Mouse (Mus musculus) testis, adult 2 months (tissue): ENCODE measurements around the gene Kcna7. TPM values are rescaled to one million over a fixed set of nuclear protein-coding genes. Genes with fewer than 3 reads are reported as not detected.

Experiments
- H3K27ac ChIP-seq: fragments of 200-500 bp; 2 replicates; pipeline ENCODE4 v1.5.1; 2012; ENCODE audit warnings: low read depth, low read length; ENCODE audit not compliant: control insufficient read depth, insufficient read depth
- H3K27me3 ChIP-seq: fragments of 200-500 bp; 2 replicates; pipeline ENCODE4 v1.6.1; 2012; ENCODE audit warnings: mild to moderate bottlenecking, low read length, moderate library complexity; ENCODE audit not compliant: control insufficient read depth, insufficient read depth
- H3K36me3 ChIP-seq: fragments of 200-500 bp; 2 replicates; pipeline ENCODE4 v1.6.1; 2012; ENCODE audit warnings: mild to moderate bottlenecking, low read length; ENCODE audit not compliant: control insufficient read depth, insufficient read depth
- H3K4me1 ChIP-seq: fragments of 200-500 bp; 2 replicates; pipeline ENCODE4 v1.6.1; 2012; ENCODE audit warnings: low read length; ENCODE audit not compliant: control insufficient read depth, insufficient read depth
- H3K4me3 ChIP-seq: fragments of 200-500 bp; 2 replicates; pipeline ENCODE4 v1.5.1; 2012; ENCODE audit warnings: low read depth, mild to moderate bottlenecking, low read length, moderate library complexity, mixed read lengths; ENCODE audit not compliant: control insufficient read depth
- CTCF ChIP-seq: fragments of 200-500 bp; IDR thresholded peaks from 2 replicates; pipeline ENCODE4 v1.5.1; 2012; ENCODE audit warnings: low read depth, mild to moderate bottlenecking, inconsistent platforms, low read length, moderate library complexity; ENCODE audit not compliant: control insufficient read depth, insufficient read depth, insufficient replicate concordance
- POLR2A ChIP-seq: fragments of 200-500 bp; IDR thresholded peaks from 2 replicates; pipeline ENCODE4 v1.6.1; 2012; ENCODE audit warnings: low read depth, mild to moderate bottlenecking, inconsistent platforms, low read length, moderate library complexity; ENCODE audit not compliant: control insufficient read depth
- polyA plus RNA-seq: library from polyadenylated mRNA; depleted of rRNA; stranded (reverse); fragments of >200 nt; gene quantifications from 2 replicates; pipeline ENCODE4 v1.2.3, GENCODE M21; 2012; rRNA removed

The Kcna7 gene
- polyA plus RNA-seq, 1 experiment: 1.1 TPM

DNA sequence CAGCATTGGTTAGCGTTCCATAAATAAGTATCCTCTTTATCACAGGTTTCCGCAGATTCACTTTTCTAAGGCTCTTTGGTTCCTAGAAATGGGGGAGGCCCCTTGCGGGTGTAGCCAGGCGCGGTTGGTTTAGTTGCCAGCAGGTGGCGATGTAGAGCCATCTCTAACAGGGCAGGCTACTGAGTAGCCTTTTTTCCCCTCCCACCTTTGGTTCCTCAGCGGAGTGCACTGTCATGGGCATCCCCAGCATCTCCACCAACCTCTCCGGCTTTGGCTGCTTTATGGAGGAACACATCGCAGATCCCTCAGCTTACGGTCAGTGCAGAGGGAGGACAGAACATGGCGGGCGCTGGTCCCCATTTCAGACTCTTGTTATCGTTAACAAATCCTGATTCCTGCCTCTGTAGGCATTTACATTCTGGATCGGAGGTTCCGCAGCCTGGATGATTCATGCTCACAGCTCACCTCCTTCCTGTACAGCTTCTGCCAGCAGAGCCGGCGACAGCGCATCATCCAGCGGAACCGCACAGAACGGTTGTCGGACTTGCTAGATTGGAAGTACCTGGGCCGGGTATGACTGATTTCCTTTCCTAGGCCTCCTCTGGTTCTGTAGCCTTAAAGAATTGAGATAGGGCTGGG, 46.0 kb downstream of the Kcna7 start:
- peak overlapping the region; percentile 54 for H3K4me3 ChIP-seq
- H3K27me3 ChIP-seq: no peaks in the 10 kb centered on the region
- peaks cover 5% of the 10 kb centered on the region for H3K4me1 ChIP-seq
- H3K36me3 ChIP-seq: no peaks in the 10 kb centered on the region
- TF ChIP-seq CTCF (peak; percentile 84; the same call in 1 of the 2 replicates), POLR2A (no peak)
- no peak overlapping the region for H3K27ac ChIP-seq

DNA sequence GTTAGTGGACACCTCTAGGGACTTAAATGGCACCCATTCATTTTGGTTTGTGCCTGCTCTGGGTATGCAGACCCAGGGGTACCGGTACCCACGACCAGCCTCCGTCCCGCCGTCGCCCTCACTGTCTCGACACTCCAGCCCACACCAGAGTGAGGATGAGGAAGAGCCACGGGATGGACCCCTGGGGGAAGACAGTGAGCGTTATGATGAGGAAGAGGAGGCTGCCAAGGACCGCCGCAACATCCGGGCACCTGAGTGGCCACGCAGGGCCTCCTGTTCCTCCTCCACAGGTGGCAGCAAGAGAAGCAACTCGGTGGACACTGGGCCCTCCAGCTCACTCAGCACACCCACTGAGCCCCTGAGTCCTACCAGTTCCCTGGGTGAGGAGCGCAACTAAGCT, 49.5 kb downstream of the Kcna7 start:
- Histone ChIP-seq H3K27ac (no peak overlapping the region), H3K27me3 (no peaks in the 10 kb centered on the region), H3K4me1 (peaks cover 16% of the 10 kb centered on the region), H3K4me3 (no peak overlapping the region), H3K36me3 (no peaks in the 10 kb centered on the region)
- TF ChIP-seq POLR2A (no peak), CTCF (no peak)

DNA sequence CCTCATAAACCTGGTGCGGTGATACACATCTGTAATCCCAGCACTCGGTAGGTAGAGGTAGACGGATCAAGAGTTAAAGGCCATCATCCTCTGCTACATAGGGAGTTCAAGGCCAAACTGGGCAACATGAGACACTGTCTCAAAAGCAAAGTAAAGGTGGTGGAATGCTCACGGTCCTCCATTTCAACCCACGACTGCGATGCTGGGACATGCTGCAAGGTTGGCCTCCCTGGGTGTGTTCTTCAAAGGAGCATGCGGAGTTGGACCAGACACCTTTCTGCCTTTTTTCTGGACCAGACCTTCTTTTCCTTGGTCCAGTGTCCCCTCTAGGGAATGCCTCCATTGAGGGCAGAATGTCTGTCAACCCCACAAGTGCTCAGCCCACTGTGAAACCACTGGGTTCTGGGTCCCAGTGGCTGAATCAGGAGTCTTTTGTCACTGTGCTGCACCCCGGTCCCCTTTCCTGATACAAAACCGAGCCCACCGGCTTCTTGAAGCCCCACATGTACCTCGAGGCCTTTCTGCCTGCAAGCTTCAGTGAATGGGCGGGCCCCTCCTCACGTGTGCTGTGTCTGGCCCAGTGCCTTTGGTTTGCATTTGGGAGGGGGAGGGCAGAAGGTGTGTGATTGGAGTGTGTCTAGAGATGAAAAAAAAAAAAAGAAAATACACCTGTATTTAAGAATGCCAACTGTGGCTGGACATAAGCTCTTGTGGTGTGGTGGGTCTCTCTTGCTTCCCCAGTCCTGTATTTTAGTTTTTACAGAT, 50.7 kb downstream of the Kcna7 start:
- Histone ChIP-seq H3K27me3 (no peaks in the 10 kb centered on the region), H3K4me3 (no peak overlapping the region), H3K27ac (no peak overlapping the region), H3K36me3 (no peaks in the 10 kb centered on the region), H3K4me1 (peaks cover 26% of the 10 kb centered on the region)
- no peak for TF ChIP-seq POLR2A
- TF ChIP-seq CTCF: no peak

DNA sequence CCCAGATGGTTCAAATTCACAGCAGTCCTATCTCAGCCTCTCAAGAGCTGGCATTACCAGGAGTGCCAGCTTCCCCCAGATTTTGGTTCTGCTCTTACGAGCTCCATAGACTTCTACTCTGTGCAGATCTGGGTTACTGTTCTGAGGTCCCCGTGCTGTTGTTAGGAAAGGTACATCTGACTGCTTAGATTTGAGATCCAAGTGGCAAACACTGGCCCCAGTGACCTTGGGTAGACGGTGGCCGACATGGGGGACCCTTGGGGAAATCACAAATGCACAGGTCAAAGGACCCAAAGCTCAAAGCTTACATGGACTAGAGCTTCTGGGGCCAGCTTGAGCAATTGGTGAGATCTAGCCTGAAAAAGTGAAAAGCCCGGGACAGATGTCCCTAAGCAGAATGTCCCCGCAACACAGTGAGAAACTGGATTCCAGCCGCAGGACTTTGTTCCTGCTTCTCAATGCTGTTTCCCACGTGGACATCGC, 51.3 kb downstream of the Kcna7 start:
- TF ChIP-seq POLR2A (no peak), CTCF (no peak)
- H3K36me3 ChIP-seq: no peaks in the 10 kb centered on the region
- no peak overlapping the region for H3K4me3 ChIP-seq
- no peak overlapping the region for H3K27ac ChIP-seq
- no peaks in the 10 kb centered on the region for H3K27me3 ChIP-seq
- peaks cover 22% of the 10 kb centered on the region for H3K4me1 ChIP-seq

DNA sequence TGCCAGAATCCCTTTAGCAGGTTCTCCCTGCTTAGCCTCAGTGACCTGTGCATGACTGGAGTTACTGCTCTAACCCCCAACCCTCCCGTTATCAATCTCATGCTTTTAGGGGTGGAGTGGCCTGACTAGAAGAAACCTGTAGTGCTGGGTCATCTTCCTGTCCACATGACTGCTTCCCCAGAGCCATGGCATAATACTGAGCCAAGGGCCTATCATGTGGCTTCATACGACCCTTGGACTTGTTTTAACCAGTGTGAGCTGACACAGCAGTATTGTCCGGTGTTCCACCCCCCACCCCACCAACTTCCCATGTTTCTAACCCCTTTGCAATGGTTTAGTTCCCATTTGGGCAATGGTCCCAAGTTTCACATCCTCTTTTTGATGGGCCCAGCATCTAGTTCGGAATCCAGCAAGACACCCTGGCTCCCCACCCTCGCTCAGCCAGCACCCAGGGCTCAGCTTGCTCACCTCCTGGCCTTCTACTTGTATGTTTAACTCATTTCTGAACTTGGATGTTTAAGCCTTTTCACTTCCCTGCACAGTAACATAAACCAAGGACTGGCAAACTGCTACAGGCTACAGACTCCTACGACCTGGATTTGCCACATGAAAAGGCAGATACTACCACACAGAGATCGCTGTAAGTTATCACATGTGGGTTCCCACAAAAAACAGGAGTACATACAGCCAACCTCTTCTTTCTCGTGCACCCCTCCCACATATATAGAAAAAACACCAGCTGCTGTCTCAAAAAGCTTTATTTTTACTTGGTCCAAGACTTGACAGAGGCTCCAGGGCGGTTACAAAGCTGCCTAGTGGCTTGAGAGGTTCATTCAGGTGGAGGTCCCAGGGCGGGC, 52.0 kb downstream of the Kcna7 start:
- H3K36me3 ChIP-seq: no peaks in the 10 kb centered on the region
- peaks cover 21% of the 10 kb centered on the region for H3K4me1 ChIP-seq
- TF ChIP-seq POLR2A (no peak), CTCF (no peak)
- no peak overlapping the region for H3K27ac ChIP-seq
- H3K27me3 ChIP-seq: no peaks in the 10 kb centered on the region
- no peak overlapping the region for H3K4me3 ChIP-seq

DNA sequence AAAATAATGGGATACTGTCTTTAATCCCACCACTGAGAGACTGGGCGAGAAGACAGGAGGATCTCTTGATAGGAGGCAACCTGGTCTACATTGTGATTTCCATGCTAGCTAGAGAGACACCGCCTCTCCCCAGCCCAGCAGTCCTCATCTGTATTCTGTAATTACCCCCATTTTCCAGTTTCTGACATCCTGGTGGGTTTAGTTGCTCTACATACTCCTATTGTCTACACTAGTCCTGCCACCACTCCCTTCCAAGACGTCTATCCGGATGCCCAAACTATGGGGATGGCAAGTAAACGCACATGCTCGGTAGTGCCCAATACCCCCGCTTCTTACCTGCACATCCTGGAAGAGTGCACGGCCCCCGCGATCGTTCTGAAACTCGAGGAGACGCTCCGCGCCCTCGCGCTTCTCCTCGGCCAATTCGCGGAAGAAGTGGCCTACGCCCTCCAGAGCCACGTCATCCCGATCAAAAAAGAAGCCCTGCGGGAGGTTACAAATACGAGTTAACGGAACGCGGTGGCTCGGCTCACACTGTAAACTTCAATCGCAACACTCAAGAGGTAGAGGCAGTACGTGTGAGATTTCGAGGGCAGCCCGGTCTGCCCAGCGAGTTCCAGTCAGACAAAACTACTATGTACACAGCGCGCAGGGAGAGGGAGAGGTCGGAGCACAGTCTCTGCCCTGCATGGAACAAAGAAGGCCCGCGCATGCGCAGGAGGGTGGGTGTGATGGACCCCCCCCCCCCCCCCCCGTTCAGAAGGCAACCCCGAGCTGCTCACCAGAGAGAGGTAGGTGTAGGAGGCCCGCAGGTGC, 53.5 kb downstream of the Kcna7 start:
- TF ChIP-seq POLR2A (no peak), CTCF (no peak)
- peaks cover 21% of the 10 kb centered on the region for H3K4me1 ChIP-seq
- no peaks in the 10 kb centered on the region for H3K27me3 ChIP-seq
- no peaks in the 10 kb centered on the region for H3K36me3 ChIP-seq
- peak overlapping the region; percentile 91 for H3K4me3 ChIP-seq
- H3K27ac ChIP-seq: peak overlapping the region; percentile 61

Other genes with a start within 250 kb of the Kcna7 start
- gene Slc17a7, start 241.7 kb upstream of the Kcna7 start, polyA plus RNA-seq: 33.5 and 34.1 TPM in 2 replicates
- 3.9 and 5.4 TPM in 2 replicates for gene Gfy, start 226.1 kb upstream of the Kcna7 start, polyA plus RNA-seq
- gene Pth2, start 224.7 kb upstream of the Kcna7 start, polyA plus RNA-seq: 21.9 and 28.2 TPM in 2 replicates
- 78.3 and 81.9 TPM in 2 replicates for gene Ccdc155, start 200.8 kb upstream of the Kcna7 start, polyA plus RNA-seq
- gene Dkkl1, start 193.5 kb upstream of the Kcna7 start, polyA plus RNA-seq: 1,273 and 1,348 TPM in 2 replicates
- 43.1 and 60.2 TPM in 2 replicates for gene Tead2, start 189.9 kb upstream of the Kcna7 start, polyA plus RNA-seq
- 78.0 and 87.4 TPM in 2 replicates for gene Cd37, start 166.5 kb upstream of the Kcna7 start, polyA plus RNA-seq
- gene Slc6a16, start 164.6 kb upstream of the Kcna7 start, polyA plus RNA-seq: 76.9 and 81.4 TPM in 2 replicates
- gene Slc6a21, start 128.1 kb upstream of the Kcna7 start, polyA plus RNA-seq: 785 and 851 TPM in 2 replicates
- 52.2 and 54.8 TPM in 2 replicates for gene Trpm4, start 71.9 kb upstream of the Kcna7 start, polyA plus RNA-seq
- gene Hrc, start 70.4 kb upstream of the Kcna7 start, polyA plus RNA-seq: 0.10 and 0.22 TPM in 2 replicates
- gene Ppfia3, start 38.6 kb upstream of the Kcna7 start, polyA plus RNA-seq: 1.1 and 1.2 TPM in 2 replicates
- gene Lin7b, start 35.1 kb upstream of the Kcna7 start, polyA plus RNA-seq: 5.7 and 7.3 TPM in 2 replicates
- 180 and 202 TPM in 2 replicates for gene Snrnp70, start 9.9 kb upstream of the Kcna7 start, polyA plus RNA-seq
- gene Ntf5, start 8.0 kb downstream of the Kcna7 start, polyA plus RNA-seq: 0.19 and 0.25 TPM in 2 replicates
- 32.8 and 38.1 TPM in 2 replicates for gene Lhb, start 15.2 kb downstream of the Kcna7 start, polyA plus RNA-seq
- gene Gys1, start 29.2 kb downstream of the Kcna7 start, polyA plus RNA-seq: 1.7 and 2.3 TPM in 2 replicates
- 173 and 197 TPM in 2 replicates for gene Ruvbl2, start 32.4 kb downstream of the Kcna7 start, polyA plus RNA-seq
- gene Ftl1, start 54.2 kb downstream of the Kcna7 start, polyA plus RNA-seq: 152 and 188 TPM in 2 replicates
- 24.9 and 26.3 TPM in 2 replicates for gene Bax, start 61.2 kb downstream of the Kcna7 start, polyA plus RNA-seq
- 879 and 1,010 TPM in 2 replicates for gene Tulp2, start 76.2 kb downstream of the Kcna7 start, polyA plus RNA-seq
- 0.81 TPM in 1 of 2 replicates, not detected in the other for gene Gm45808, start 81.2 kb downstream of the Kcna7 start, polyA plus RNA-seq
- gene Dhdh, start 83.2 kb downstream of the Kcna7 start, polyA plus RNA-seq: 3.0 and 3.4 TPM in 2 replicates
- gene Nucb1, start 104.8 kb downstream of the Kcna7 start, polyA plus RNA-seq: 76.4 and 93.9 TPM in 2 replicates
- gene Ppp1r15a, start 120.6 kb downstream of the Kcna7 start, polyA plus RNA-seq: 5.9 and 8.5 TPM in 2 replicates
- 12.6 and 12.9 TPM in 2 replicates for gene Plekha4, start 120.7 kb downstream of the Kcna7 start, polyA plus RNA-seq
- 0.37 and 0.45 TPM in 2 replicates for gene Hsd17b14, start 149.2 kb downstream of the Kcna7 start, polyA plus RNA-seq
- gene Bcat2, start 164.5 kb downstream of the Kcna7 start, polyA plus RNA-seq: 39.9 and 44.3 TPM in 2 replicates
- gene Fgf21, start 209.8 kb downstream of the Kcna7 start, polyA plus RNA-seq: 3.6 and 3.7 TPM in 2 replicates
- 0.08 and 0.21 TPM in 2 replicates for gene Fut1, start 211.6 kb downstream of the Kcna7 start, polyA plus RNA-seq
- 77.5 and 95.6 TPM in 2 replicates for gene Izumo1, start 216.2 kb downstream of the Kcna7 start, polyA plus RNA-seq
- gene Rasip1, start 221.8 kb downstream of the Kcna7 start, polyA plus RNA-seq: 5.1 and 5.4 TPM in 2 replicates
- 0.74 and 1.3 TPM in 2 replicates for gene Mamstr, start 234.3 kb downstream of the Kcna7 start, polyA plus RNA-seq